Mouse (Mus musculus) CD4-positive, CD25-positive, alpha-beta regulatory T cell, adult 4 months (primary cell): Measurements from ENCODE around the gene Ngrn. TPM values are rescaled to one million over a fixed set of nuclear protein-coding genes. Genes with fewer than 3 reads are reported as not detected.

Experiments
- ATAC-seq: one replicate; pipeline ENCODE4 v1.8.0; 2017
- polyA plus RNA-seq, 2 experiments: library from polyadenylated mRNA; unstranded; fragments of 100-300 nt; shearing (Covaris generic); gene quantifications; one replicate each; pipeline ENCODE4 v1.2.1; 2017

Gene Ngrn
- polyA plus RNA-seq, result 10 to 100 TPM; 28.9 to 34.0 TPM

GRCm38 (mm10) chr7:80260625-80261371 is at the start of gene Ngrn:
TSS of gene Ngrn (plus strand) at chr7:80261215.
- peak; percentile 99 for ATAC-seq

- no peak for ATAC-seq
Observed at GRCm38 (mm10) chr7:80213604-80214003, 47.4 kb upstream of the Ngrn start.

GRCm38 (mm10) chr7:80214459-80214858 is 46.6 kb upstream of the Ngrn start:
- no peak for ATAC-seq

- ATAC-seq, result peak; percentile 89
Observed at GRCm38 (mm10) chr7:80215398-80215797, 45.6 kb upstream of the Ngrn start.

DNA sequence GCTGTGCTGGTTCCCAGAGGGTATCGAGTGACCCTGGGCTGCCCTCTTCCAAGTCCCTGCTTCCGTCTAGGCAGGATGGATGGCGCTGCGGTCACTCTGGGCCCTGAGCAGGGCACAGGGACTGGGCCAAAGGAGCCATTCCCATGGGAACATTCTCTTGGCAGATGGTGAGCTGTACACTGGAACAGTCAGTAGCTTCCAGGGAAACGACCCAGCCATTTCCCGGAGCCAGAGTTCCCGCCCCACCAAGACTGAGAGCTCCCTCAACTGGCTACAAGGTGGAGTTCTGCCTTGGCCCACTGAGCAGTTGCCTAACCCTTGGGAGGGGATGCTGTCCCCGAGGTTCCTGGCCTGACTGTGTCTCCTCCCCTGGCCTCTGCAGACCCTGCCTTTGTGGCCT is 44.4 kb upstream of the Ngrn start:
- no peak for ATAC-seq

GRCm38 (mm10) chr7:80218666-80219065 is 42.3 kb upstream of the Ngrn start:
- no peak for ATAC-seq

GRCm38 (mm10) chr7:80220237-80220797 is 40.7 kb upstream of the Ngrn start:
- no peak for ATAC-seq

DNA sequence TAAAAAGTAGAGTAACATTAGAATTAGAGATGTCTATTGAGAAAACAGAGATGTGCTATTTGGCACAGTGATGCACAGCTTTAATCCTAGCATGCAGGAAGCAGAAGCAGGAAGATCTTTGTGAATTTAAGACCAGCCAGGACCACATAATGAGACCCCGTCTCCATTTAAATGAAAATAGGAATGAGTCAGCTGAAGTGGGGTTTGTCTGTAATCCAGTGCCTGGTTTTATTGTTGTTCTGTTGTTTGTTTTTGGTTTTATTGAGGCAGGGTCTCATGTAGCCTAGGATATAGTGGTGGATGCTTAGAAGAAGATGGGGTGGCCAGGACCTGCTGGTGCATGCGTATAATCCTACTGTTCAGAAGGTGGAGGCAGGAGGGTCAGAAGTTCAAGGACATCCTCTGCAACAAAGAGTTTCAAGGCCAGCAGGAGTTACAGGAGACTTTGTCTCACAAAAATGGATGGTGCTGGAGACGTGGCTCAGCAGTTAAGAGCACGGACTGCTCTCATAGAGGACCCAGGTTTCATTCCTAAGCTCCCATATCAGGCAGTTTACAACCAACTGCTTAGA is 39.8 kb upstream of the Ngrn start:
- ATAC-seq, result no peak

DNA sequence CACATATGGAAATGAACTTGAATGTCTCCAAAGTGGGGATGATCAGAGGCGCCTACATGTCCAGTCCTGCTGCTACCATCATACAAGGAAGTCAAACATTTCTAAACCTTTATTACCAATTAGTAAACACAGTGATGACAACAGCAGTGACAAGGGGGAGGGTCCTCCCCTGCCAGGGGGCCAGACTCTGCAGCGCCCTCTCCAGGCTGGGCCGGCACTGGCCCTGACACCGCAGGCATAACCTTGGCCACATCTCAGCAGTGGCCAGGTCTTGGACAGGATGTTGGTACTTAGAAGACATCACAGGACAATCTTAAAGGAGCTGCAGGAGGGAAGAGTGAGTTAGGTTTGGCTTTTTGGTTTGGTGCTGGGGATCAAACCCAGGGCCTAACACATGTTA is 34.0 kb upstream of the Ngrn start:
- no peak for ATAC-seq

- ATAC-seq, result no peak
Observed at GRCm38 (mm10) chr7:80230196-80230595, 30.8 kb upstream of the Ngrn start.

GRCm38 (mm10) chr7:80231971-80232488 is 29.0 kb upstream of the Ngrn start:
- no peak for ATAC-seq

GRCm38 (mm10) chr7:80232489-80233029 is 28.5 kb upstream of the Ngrn start, which contains the start of the genes Cib1 and Gdpgp1:
TSS of gene Cib1 (minus strand) at chr7:80232813.
TSS of gene Gdpgp1 (plus strand) at chr7:80232865.
- peak; percentile 93 for ATAC-seq

DNA sequence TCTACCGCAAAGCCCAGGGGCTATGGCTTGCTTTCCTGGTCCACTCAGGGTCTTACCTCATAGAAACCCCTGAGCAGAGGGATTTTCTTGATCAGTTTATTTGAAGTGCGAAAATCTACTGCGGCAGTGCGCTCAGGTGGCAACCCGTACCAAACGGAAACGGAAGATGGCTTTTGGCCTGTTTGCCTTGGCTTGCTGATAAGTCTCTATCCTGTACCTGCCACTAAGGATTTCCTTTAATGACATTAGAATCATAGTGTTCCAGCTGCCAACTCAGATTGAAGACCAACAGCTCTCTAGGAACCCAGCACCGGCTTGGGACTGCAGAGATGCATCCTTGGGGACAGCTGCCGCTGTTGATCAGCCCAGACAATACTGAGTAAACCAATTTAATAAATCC is 27.2 kb upstream of the Ngrn start:
- ATAC-seq, result no peak

DNA sequence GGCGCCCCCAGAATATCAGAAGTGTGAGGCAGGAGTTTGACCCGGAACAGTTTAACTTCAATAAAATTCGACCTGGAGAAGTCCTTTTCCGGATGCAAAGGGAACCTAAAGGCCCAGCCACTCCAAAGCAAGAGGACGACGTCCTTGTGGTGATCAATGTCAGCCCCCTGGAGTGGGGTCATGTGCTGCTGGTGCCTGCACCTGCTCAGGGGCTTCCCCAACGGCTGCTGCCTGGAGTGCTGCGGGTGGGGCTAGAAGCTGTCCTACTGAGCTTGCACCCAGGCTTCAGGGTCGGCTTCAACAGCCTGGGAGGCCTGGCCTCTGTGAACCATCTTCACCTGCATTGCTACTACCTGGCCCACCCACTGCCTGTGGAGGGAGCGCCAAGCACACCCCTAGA is 22.5 kb upstream of the Ngrn start:
- no peak for ATAC-seq

DNA sequence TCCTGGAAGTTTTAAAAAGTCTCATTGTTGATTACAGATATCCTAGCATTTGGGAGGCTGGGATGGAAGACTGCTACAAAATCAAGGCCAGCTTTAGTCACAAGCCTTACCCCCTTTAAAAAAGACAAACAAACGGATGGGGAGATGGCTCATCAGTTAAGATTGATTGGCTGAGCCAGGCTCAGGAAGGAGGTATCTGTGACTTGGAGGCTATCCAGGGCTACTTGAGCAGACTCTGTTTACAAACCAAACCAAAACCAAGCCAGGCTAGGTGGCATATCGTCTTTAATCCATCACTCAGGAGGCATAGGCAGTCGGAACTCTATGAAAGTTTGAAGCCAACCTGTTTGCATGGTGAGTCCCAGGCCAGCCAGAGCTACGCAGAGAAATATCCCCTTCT is 19.4 kb upstream of the Ngrn start:
- ATAC-seq, result no peak

DNA sequence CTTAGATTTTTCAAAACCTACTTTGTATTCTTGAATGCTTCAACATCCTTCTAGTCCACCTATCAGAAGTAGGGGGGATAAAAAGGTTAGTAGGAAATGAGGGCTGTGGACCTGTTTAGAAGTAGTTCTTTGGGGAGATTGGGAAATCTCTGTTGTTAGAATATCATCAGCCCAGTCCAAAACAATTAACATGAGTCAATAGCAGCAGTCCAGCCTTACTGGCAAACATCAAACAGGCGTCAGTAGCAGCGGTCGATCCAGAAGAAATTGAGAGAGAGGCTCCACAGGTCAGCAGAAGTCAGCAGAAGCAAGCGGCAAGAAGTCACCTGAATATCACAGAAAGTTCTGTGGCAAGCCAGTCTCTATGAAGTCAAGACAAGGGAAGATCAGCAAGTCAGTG is 16.2 kb upstream of the Ngrn start:
- ATAC-seq, result no peak

GRCm38 (mm10) chr7:80246148-80246721 is 14.8 kb upstream of the Ngrn start, which contains the start of gene Ttll13:
TSS of gene Ttll13 (plus strand) at chr7:80246376.
- peak; percentile 99 for ATAC-seq

- no peak for ATAC-seq
Observed at GRCm38 (mm10) chr7:80246859-80247258, 14.2 kb upstream of the Ngrn start.

GRCm38 (mm10) chr7:80252437-80252836 is 8.6 kb upstream of the Ngrn start:
- ATAC-seq, result no peak

DNA sequence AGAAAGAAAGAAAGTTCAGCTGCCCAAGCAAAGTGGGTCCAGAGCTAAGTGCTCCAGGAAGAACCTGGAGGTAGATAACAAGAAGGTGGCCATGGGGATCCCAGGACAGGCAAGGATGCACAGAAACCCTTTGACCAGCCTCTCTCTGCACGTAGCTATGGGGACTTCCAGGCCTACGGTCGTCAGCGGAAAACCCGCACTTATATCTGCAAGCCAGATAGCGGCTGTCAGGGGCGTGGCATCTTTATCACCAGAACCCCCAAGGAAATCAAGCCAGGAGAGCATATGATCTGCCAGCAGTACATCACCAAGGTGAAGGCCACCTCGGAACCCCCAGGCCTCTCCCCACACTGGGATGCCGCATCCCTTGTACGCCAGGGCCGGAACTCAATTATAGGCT is 8.1 kb upstream of the Ngrn start:
- no peak for ATAC-seq

DNA sequence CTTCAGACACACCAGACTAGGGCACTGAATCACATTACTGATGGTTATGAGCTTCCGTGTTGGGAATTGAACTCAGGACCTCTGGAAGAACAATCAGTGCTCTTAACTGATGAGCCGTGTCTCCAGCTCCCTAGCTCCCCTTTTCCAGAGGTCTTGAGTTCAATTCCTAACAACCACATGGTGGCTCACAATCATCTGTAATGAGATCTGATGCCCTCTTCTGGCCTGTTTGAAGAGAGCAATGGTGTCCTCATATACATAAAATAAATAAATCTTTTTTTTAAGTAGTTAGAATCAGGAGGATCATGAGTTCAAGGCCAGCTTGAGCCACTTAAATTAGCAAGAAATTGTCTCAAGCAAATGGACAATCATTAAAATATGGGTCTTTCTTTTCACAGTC is 5.0 kb upstream of the Ngrn start:
- no peak for ATAC-seq

- ATAC-seq, result no peak
Observed at GRCm38 (mm10) chr7:80257706-80258105, 3.3 kb upstream of the Ngrn start.

- peak; percentile 52 for ATAC-seq
Observed at GRCm38 (mm10) chr7:80261372-80261990, 466 bp downstream of the Ngrn start.
